Mouse (Mus musculus): ENCODE measurements at regions not wholly inside any gene's neighbourhood (a gene's known extent, or its start where the extent isn't known, plus 50 kb on each side); places are given as distances from the start of the nearest gene placed in this dataset.

- no peak for DNase-seq
These were observed 488.9 kb upstream of the Crim1 start for GRCm38 (mm10) chr17:77711130-77711529.

DNA sequence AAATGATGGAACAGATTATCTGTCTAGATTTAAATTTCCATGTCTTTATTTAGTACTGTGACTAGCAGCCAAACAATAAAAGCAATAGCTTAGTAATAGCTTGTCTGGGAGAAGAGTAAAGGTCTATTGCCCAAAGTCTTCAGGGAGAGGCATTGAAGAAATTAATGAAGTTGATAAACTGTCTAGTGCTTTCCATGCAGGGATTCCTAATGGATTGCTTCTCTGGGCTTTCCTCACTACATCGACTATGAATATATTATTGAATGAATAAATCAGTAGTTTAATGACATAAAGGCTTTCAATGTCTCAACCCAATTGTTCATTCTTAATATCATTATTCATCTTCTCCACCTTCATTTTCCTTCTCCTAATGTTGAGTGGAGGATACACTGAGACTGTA, 487.9 kb upstream of the Crim1 start:
- no peak for DNase-seq

- no peak for DNase-seq
These were observed 481.6 kb upstream of the Crim1 start for GRCm38 (mm10) chr17:77718450-77718849.

DNA sequence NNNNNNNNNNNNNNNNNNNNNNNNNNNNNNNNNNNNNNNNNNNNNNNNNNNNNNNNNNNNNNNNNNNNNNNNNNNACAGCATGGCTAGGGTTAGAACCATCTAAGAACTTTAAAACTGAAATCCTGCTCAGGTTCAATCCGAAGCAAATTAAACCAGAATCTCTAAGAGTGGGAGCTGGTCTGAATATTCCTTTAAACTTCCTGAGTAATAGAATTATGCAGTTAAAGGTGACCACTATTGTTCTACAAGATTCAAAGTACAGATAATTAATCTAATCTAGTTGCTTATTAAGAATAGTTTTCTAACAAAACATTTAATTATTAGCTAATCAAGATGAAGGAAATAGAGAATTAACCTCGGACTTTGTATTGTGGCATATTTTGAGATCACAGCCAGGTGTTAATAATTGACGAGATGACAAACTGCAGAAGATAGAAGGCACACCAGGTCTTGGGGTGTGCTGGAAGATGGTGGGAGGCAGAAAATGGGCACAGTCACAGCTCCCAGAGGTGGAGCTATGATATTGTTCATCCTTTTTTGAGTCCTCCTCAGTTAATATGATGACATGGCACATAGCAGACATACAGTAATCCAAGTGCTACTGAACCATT, 465.5 kb upstream of the Crim1 start:
- peak; percentile 6 for DNase-seq

Data from kidney, adult 11 months (tissue).